Mouse (Mus musculus): Measurements from ENCODE around the gene Phospho1. TPM values are rescaled to one million over a fixed set of nuclear protein-coding genes. Genes with fewer than 3 reads are reported as not detected.

Gene Phospho1
- polyA plus RNA-seq, 1 experiment = 42.5 TPM

- TF ChIP-seq POLR2A (IDR thresholded peaks at IDR 0.05; ENCODE audit: low read depth, low read length) (no peak), CTCF (IDR thresholded peaks at IDR 0.05; ENCODE audit: extremely low read depth, insufficient read depth, insufficient read length, insufficient replicate concordance) (no peak)
- H3K27ac ChIP-seq (ENCODE audit: insufficient read depth, low read length) = peak overlapping the region; percentile 90
- H3K36me3 ChIP-seq (ENCODE audit: control insufficient read depth, insufficient read depth, low read length) = peaks cover 17% of the 10 kb centered on the region
- no peaks in the 10 kb centered on the region for H3K27me3 ChIP-seq (ENCODE audit: control insufficient read depth, insufficient read depth, low read length)
- DNase-seq (ENCODE audit: low read depth in 1 of 2, low spot score in 2 of 2) = no peak
- H3K4me1 ChIP-seq (ENCODE audit: control insufficient read depth, insufficient read depth, insufficient read length) = peaks cover 64% of the 10 kb centered on the region
- WGBS = 65% methylated on average over 8 of the region's 8 CpGs
- no peak overlapping the region for H3K4me3 ChIP-seq (ENCODE audit: extremely low read depth, insufficient read depth, insufficient read length)
Measured at GRCm38 (mm10) chr11:95833006-95833570, 8.8 kb downstream of the Phospho1 start.

- Histone ChIP-seq H3K4me1 (ENCODE audit: control insufficient read depth, insufficient read depth, insufficient read length) (peaks cover 70% of the 10 kb centered on the region), H3K36me3 (ENCODE audit: control insufficient read depth, insufficient read depth, low read length) (peaks cover 17% of the 10 kb centered on the region), H3K27ac (ENCODE audit: insufficient read depth, low read length) (peak overlapping the region; percentile 90), H3K4me3 (ENCODE audit: extremely low read depth, insufficient read depth, insufficient read length) (peak overlapping the region; percentile 25; the same call in 1 of the 2 replicates), H3K27me3 (ENCODE audit: control insufficient read depth, insufficient read depth, low read length) (no peaks in the 10 kb centered on the region)
- no peak for TF ChIP-seq CTCF (IDR thresholded peaks at IDR 0.05; ENCODE audit: extremely low read depth, insufficient read depth, insufficient read length, insufficient replicate concordance)
- no peak for TF ChIP-seq POLR2A (IDR thresholded peaks at IDR 0.05; ENCODE audit: low read depth, low read length)
- DNase-seq (ENCODE audit: low read depth in 1 of 2, low spot score in 2 of 2) = peak; percentile 34 to 38
- WGBS = 18% methylated on average over 18 of the region's 18 CpGs
Measured at GRCm38 (mm10) chr11:95833631-95834142, 9.4 kb downstream of the Phospho1 start.

- Histone ChIP-seq H3K4me1 (ENCODE audit: control insufficient read depth, insufficient read depth, insufficient read length) (peaks cover 72% of the 10 kb centered on the region), H3K36me3 (ENCODE audit: control insufficient read depth, insufficient read depth, low read length) (peaks cover 17% of the 10 kb centered on the region), H3K27ac (ENCODE audit: insufficient read depth, low read length) (peak overlapping the region; percentile 90), H3K27me3 (ENCODE audit: control insufficient read depth, insufficient read depth, low read length) (no peaks in the 10 kb centered on the region), H3K4me3 (ENCODE audit: extremely low read depth, insufficient read depth, insufficient read length) (peak overlapping the region; percentile 25; the same call in 1 of the 2 replicates)
- TF ChIP-seq POLR2A (IDR thresholded peaks at IDR 0.05; ENCODE audit: low read depth, low read length) (no peak; the same call in 1 of the 2 replicates), CTCF (IDR thresholded peaks at IDR 0.05; ENCODE audit: extremely low read depth, insufficient read depth, insufficient read length, insufficient replicate concordance) (no peak)
- peak; percentile 64 to 81 for DNase-seq (ENCODE audit: low read depth in 1 of 2, low spot score in 2 of 2)
- 4% methylated on average over 22 of the region's 22 CpGs for WGBS
Measured at GRCm38 (mm10) chr11:95834143-95834667, 9.9 kb downstream of the Phospho1 start.

- H3K27me3 ChIP-seq (ENCODE audit: control insufficient read depth, insufficient read depth, low read length) = no peaks in the 10 kb centered on the region
- DNase-seq (ENCODE audit: low read depth in 1 of 2, low spot score in 2 of 2) = peak; percentile 72 to 84
- H3K36me3 ChIP-seq (ENCODE audit: control insufficient read depth, insufficient read depth, low read length) = peaks cover 17% of the 10 kb centered on the region
- WGBS = 3% methylated on average over 15 of the region's 15 CpGs
- peak overlapping the region; percentile 25; the same call in 1 of the 2 replicates for H3K4me3 ChIP-seq (ENCODE audit: extremely low read depth, insufficient read depth, insufficient read length)
- peaks cover 66% of the 10 kb centered on the region for H3K4me1 ChIP-seq (ENCODE audit: control insufficient read depth, insufficient read depth, insufficient read length)
- no peak; the same call in 1 of the 2 replicates for TF ChIP-seq POLR2A (IDR thresholded peaks at IDR 0.05; ENCODE audit: low read depth, low read length)
- no peak for TF ChIP-seq CTCF (IDR thresholded peaks at IDR 0.05; ENCODE audit: extremely low read depth, insufficient read depth, insufficient read length, insufficient replicate concordance)
- H3K27ac ChIP-seq (ENCODE audit: insufficient read depth, low read length) = peak overlapping the region; percentile 90
Measured at GRCm38 (mm10) chr11:95834742-95835710, 10.7 kb downstream of the Phospho1 start.

- peaks cover 61% of the 10 kb centered on the region for H3K4me1 ChIP-seq (ENCODE audit: control insufficient read depth, insufficient read depth, insufficient read length)
- no peak for DNase-seq (ENCODE audit: low read depth in 1 of 2, low spot score in 2 of 2)
- H3K4me3 ChIP-seq (ENCODE audit: extremely low read depth, insufficient read depth, insufficient read length) = no peak overlapping the region
- H3K27me3 ChIP-seq (ENCODE audit: control insufficient read depth, insufficient read depth, low read length) = no peaks in the 10 kb centered on the region
- WGBS = 45% methylated on average over 6 of the region's 6 CpGs
- H3K36me3 ChIP-seq (ENCODE audit: control insufficient read depth, insufficient read depth, low read length) = peaks cover 17% of the 10 kb centered on the region
- TF ChIP-seq POLR2A (IDR thresholded peaks at IDR 0.05; ENCODE audit: low read depth, low read length) = no peak
- no peak for TF ChIP-seq CTCF (IDR thresholded peaks at IDR 0.05; ENCODE audit: extremely low read depth, insufficient read depth, insufficient read length, insufficient replicate concordance)
- peak overlapping the region; percentile 71 for H3K27ac ChIP-seq (ENCODE audit: insufficient read depth, low read length)
Measured at GRCm38 (mm10) chr11:95835832-95836231, 11.5 kb downstream of the Phospho1 start.

- Histone ChIP-seq H3K4me3 (ENCODE audit: extremely low read depth, insufficient read depth, insufficient read length) (no peak overlapping the region), H3K36me3 (ENCODE audit: control insufficient read depth, insufficient read depth, low read length) (peaks cover 17% of the 10 kb centered on the region), H3K27ac (ENCODE audit: insufficient read depth, low read length) (no peak overlapping the region), H3K27me3 (ENCODE audit: control insufficient read depth, insufficient read depth, low read length) (no peaks in the 10 kb centered on the region), H3K4me1 (ENCODE audit: control insufficient read depth, insufficient read depth, insufficient read length) (peaks cover 55% of the 10 kb centered on the region; the same call in 1 of the 2 replicates)
- WGBS = 72% methylated on average over 6 of the region's 6 CpGs
- TF ChIP-seq CTCF (IDR thresholded peaks at IDR 0.05; ENCODE audit: extremely low read depth, insufficient read depth, insufficient read length, insufficient replicate concordance) (no peak), POLR2A (IDR thresholded peaks at IDR 0.05; ENCODE audit: low read depth, low read length) (no peak)
- DNase-seq (ENCODE audit: low read depth in 1 of 2, low spot score in 2 of 2) = no peak
Measured at GRCm38 (mm10) chr11:95836433-95836832, 12.1 kb downstream of the Phospho1 start.

Data from spleen, adult 2 months (tissue).